Mouse (Mus musculus) embryonic facial prominence, embryonic 14.5 days (tissue): ENCODE measurements at regions not wholly inside any gene's neighbourhood (a gene's known extent, or its start where the extent isn't known, plus 50 kb on each side); places are given as distances from the start of the nearest gene placed in this dataset.

Experiments used
- ATAC-seq: fragments of 200-750 bp; cut with Nextera tagmentation; 2 replicates; pipeline ENCODE4 v1.8.0; 2017; ENCODE audit warnings: low read depth, moderate number of reproducible peaks, moderate TSS enrichment
- DNase-seq: peaks from one replicate; pipeline ENCODE4 v3.0.0-alpha.2; 2015; ENCODE audit warnings: low spot score
- H3K27ac ChIP-seq: fragments of 300-500 bp; sonication (generic); replicated peaks from 2 replicates; pipeline ENCODE4 v1.5.1; 2014; ENCODE audit warnings: low read depth, mild to moderate bottlenecking, low read length, moderate library complexity
- H3K27me3 ChIP-seq: fragments of 300-500 bp; sonication (generic); replicated peaks from 2 replicates; pipeline ENCODE4 v1.6.1; 2014; ENCODE audit warnings: low read length; ENCODE audit not compliant: control insufficient read depth, insufficient read depth
- H3K36me3 ChIP-seq: fragments of 300-500 bp; sonication (generic); 2 replicates; pipeline ENCODE4 v1.6.1; 2014; ENCODE audit warnings: low read length, mixed read lengths; ENCODE audit not compliant: control insufficient read depth, insufficient read depth
- H3K4me1 ChIP-seq: fragments of 300-500 bp; sonication (generic); 2 replicates; pipeline ENCODE4 v1.6.1; 2014; ENCODE audit warnings: antibody characterized with exemption, low read length; ENCODE audit not compliant: control insufficient read depth, insufficient read depth
- H3K4me2 ChIP-seq: fragments of 300-500 bp; sonication (generic); 2 replicates; pipeline ENCODE4 v1.6.1; 2014; ENCODE audit warnings: low read depth, mild to moderate bottlenecking, low read length, moderate library complexity, mixed read lengths
- H3K4me3 ChIP-seq: fragments of 300-500 bp; sonication (generic); 2 replicates; pipeline ENCODE4 v1.5.1; 2014; ENCODE audit warnings: low read depth, mild to moderate bottlenecking, low read length
- H3K9ac ChIP-seq: fragments of 300-500 bp; sonication (generic); 2 replicates; pipeline ENCODE4 v1.6.1; 2014; ENCODE audit warnings: low read depth, mild to moderate bottlenecking, low read length, moderate library complexity, mixed read lengths
- H3K9me3 ChIP-seq: fragments of 300-500 bp; sonication (generic); 2 replicates; pipeline ENCODE4 v1.6.1; 2016; ENCODE audit warnings: low read length; ENCODE audit not compliant: control insufficient read depth
- WGBS: fragments of 180-500 bp; shearing (Covaris S2); extraction: QIAGEN DNeasy Blood & Tissue Kit; methylation state at CpG from one replicate; pipeline ENCODE4 v1.1.7; 2014; 5-methylcytosine and 5-hydroxymethylcytosine counted together

DNA sequence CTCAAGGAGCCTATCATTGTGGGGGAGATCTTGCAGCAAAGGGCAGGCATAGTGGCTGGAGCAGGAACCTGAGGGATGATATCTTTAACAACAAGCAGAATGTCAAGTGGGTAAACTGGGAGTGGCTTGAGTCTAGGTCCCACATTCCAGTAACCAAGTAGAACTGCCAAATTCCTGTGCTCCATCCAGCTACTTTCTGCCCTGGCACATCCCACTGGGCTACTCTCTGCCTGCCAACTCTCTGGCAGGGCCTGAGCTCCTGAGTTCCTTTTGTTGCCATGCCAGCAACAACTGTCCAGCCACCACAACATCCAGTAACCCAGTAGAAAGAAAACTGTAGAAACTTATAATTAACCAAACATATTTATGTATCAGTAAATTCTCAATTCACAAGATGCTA lies 1088.8 kb upstream of the Tenm4 start:
- Histone ChIP-seq H3K9me3 (no peaks in the 10 kb centered on the region), H3K4me3 (no peak overlapping the region), H3K4me2 (no peak overlapping the region), H3K27ac (no peak overlapping the region), H3K36me3 (no peaks in the 10 kb centered on the region), H3K9ac (no peak overlapping the region), H3K4me1 (no peaks in the 10 kb centered on the region), H3K27me3 (no peaks in the 10 kb centered on the region)
- ATAC-seq (no peak), DNase-seq (no peak)

DNA sequence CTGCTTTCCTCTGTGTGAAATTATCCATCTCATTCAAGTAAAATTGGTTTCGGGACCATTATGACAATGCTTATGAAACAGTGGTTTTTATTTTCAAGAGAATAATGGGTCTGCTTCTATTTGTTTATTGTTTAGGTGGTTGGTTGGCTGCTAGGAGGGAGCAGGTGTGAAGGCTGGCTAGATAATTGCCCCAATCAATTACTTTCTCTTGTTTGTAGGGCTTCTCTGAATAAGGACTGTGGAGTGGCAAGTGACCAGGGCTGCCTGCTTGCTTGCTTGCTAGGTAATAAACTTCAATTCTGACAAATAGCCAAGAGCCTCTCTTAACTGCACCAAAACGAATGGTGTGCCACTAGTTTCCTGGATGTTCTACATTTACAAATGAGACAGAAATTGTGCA lies 1086.7 kb upstream of the Tenm4 start:
- H3K36me3 ChIP-seq = no peaks in the 10 kb centered on the region
- H3K4me1 ChIP-seq = no peaks in the 10 kb centered on the region
- ATAC-seq = no peak
- no peaks in the 10 kb centered on the region for H3K27me3 ChIP-seq
- WGBS = 82% methylated on average over 2 of the region's 2 CpGs
- no peak for DNase-seq
- no peak overlapping the region for H3K27ac ChIP-seq
- H3K4me3 ChIP-seq = no peak overlapping the region
- H3K9ac ChIP-seq = no peak overlapping the region
- no peaks in the 10 kb centered on the region for H3K9me3 ChIP-seq
- no peak overlapping the region for H3K4me2 ChIP-seq

DNA sequence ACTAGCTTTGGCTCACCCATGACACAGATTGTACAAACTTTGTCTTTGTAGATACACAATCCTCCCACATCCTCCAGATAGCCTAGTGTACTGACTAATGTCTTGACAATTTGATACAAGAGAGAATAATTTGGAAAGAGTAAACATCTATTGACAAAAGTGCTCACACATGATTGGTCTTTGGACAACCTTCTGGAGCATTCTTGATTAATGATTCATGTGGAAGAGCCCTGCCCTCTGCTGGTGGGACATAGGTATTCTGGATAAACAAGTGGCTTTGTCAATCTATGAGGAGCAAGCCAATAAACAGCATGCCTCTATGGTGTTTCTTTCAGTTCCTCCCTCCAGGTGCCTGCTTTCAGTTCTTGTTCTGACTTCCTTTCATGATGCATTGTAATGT lies 1079.7 kb upstream of the Tenm4 start:
- Histone ChIP-seq H3K27me3 (no peaks in the 10 kb centered on the region), H3K9ac (no peak overlapping the region), H3K27ac (no peak overlapping the region), H3K9me3 (no peaks in the 10 kb centered on the region), H3K4me1 (no peaks in the 10 kb centered on the region), H3K36me3 (no peaks in the 10 kb centered on the region), H3K4me3 (no peak overlapping the region), H3K4me2 (no peak overlapping the region)
- DNase-seq (peak; percentile 17), ATAC-seq (no peak)

DNA sequence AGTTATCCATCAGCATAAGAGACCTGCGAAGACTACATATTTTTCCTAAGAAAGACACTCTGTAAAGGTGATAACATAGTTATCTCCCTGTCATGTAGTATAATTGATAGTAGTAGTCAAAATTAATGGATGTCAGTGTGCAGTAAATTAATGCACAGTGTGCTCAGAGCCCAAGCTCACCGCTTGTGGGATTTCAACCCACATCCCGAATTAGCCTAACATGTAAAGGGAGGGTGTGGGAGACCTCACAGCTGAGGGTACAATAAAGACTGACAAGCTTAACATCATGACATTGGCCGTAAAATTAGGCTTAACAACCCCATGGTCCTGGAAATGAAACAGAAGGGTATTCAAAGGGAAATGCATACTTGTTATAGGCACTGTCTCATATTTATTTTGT lies 1042.0 kb upstream of the Tenm4 start:
- no peaks in the 10 kb centered on the region for H3K36me3 ChIP-seq
- H3K4me1 ChIP-seq = no peaks in the 10 kb centered on the region
- DNase-seq (no peak), ATAC-seq (no peak)
- 73% methylated on average over 4 of the region's 4 CpGs for WGBS
- H3K4me2 ChIP-seq = no peak overlapping the region
- no peak overlapping the region for H3K27ac ChIP-seq
- no peak overlapping the region for H3K9ac ChIP-seq
- no peaks in the 10 kb centered on the region for H3K27me3 ChIP-seq
- no peak overlapping the region for H3K4me3 ChIP-seq
- H3K9me3 ChIP-seq = no peaks in the 10 kb centered on the region

DNA sequence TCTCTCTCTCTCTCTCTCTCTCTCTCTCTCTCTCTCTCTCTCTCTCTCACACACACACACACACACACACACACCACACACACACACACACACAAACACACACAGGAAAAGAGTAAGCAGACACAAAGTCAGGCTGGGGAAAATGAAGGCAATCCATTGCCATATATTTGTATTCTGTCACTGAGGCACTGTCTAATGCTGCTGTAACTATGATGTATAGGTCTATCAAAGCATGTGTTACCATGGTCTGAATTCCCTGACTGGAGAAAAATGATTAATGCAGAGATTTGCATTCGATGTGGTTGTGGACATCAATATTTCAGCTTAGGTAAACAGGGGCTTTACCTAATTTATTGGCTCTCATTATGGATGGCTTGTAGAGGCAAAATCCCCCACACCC lies 1038.0 kb upstream of the Tenm4 start:
- Histone ChIP-seq H3K27ac (no peak overlapping the region), H3K4me3 (no peak overlapping the region), H3K4me1 (no peaks in the 10 kb centered on the region), H3K36me3 (no peaks in the 10 kb centered on the region), H3K27me3 (no peaks in the 10 kb centered on the region), H3K9ac (no peak overlapping the region), H3K9me3 (no peaks in the 10 kb centered on the region), H3K4me2 (no peak overlapping the region)
- no peak for ATAC-seq
- 75% methylated on average over 1 of the region's 1 CpGs for WGBS
- DNase-seq = no peak

DNA sequence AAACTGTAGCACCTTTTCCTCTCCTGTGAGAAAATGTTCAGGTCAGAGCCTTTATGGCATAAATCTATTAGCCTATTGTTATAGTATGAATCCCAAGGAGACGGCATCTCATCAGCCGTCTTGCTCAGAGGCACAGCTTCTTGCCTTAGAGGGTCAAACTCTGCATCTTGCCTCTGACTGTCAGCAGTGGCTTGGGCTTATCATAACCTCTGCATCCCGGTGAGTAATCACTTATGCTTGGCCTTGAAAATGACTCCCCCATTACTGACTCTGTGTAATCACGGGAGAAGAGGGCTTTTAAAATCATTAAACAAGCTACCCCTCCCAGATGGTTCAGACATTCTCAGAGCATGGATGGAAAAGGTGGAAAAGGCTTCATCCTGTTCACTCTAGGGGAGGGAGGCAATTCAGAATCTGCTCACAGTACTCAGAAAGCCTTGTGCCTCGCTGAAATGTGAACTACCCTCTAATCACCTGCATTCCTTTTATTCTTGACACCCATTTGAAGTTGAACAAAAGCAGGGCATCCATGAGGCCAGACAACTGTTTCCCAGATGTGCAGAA lies 1036.9 kb upstream of the Tenm4 start:
- no peaks in the 10 kb centered on the region for H3K9me3 ChIP-seq
- no peaks in the 10 kb centered on the region for H3K4me1 ChIP-seq
- no peaks in the 10 kb centered on the region for H3K36me3 ChIP-seq
- ATAC-seq (no peak), DNase-seq (no peak)
- H3K27me3 ChIP-seq = no peaks in the 10 kb centered on the region
- no peak overlapping the region for H3K4me2 ChIP-seq
- no peak overlapping the region for H3K4me3 ChIP-seq
- WGBS = 30% methylated on average over 5 of the region's 5 CpGs
- no peak overlapping the region for H3K9ac ChIP-seq
- H3K27ac ChIP-seq = no peak overlapping the region

DNA sequence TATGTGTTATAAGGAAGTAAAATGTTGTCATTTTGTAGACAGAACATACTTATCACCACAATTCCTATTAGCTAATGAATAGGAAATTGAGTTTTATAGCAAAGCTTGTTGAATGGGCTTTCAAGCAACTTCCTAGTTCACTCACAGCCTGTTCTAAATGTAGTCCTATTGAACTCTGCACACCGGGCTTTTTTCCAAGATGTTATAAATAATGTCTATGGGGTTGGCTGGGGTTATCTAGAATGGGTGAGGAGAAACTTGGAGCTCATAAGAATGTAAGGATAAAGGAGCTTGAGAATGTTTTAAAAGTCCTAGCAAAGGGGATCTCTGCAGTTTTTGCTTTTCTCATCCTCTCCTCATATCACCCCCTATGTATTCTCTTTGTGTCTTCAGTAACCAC lies 1029.3 kb upstream of the Tenm4 start:
- no peaks in the 10 kb centered on the region for H3K9me3 ChIP-seq
- WGBS = 71% methylated on average over 1 of the region's 1 CpGs
- no peak for ATAC-seq
- no peaks in the 10 kb centered on the region for H3K36me3 ChIP-seq
- H3K9ac ChIP-seq = no peak overlapping the region
- no peak overlapping the region for H3K4me3 ChIP-seq
- H3K27ac ChIP-seq = no peak overlapping the region
- no peaks in the 10 kb centered on the region for H3K4me1 ChIP-seq
- no peak for DNase-seq
- H3K4me2 ChIP-seq = no peak overlapping the region
- no peaks in the 10 kb centered on the region for H3K27me3 ChIP-seq

DNA sequence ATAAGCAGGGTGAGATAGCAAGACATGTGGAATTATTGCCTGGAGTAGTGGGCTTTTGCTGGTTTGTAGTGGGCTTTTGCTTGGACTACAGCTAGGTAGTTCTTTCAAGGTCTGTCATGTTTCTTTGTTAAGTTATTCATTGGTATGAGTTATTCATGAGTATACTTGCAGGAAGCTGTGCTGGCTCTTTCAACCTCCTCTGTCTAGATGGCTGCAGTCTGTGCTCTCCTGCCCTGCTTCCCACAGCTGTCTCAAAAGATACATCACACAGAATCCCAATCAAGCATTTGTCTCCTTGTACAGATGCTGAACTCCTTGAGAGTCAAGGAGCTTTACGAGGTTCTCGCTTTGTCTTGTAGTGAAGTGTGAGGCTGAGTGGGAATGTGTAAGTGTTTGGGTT lies 1028.0 kb upstream of the Tenm4 start:
- no peaks in the 10 kb centered on the region for H3K4me1 ChIP-seq
- no peaks in the 10 kb centered on the region for H3K9me3 ChIP-seq
- no peak overlapping the region for H3K27ac ChIP-seq
- ATAC-seq (no peak), DNase-seq (no peak)
- no peaks in the 10 kb centered on the region for H3K27me3 ChIP-seq
- 84% methylated on average over 2 of the region's 2 CpGs for whole genome bisulfite sequencing
- no peak overlapping the region for H3K9ac ChIP-seq
- H3K36me3 ChIP-seq = no peaks in the 10 kb centered on the region
- H3K4me2 ChIP-seq = no peak overlapping the region
- no peak overlapping the region for H3K4me3 ChIP-seq
